Mouse (Mus musculus) megakaryocyte, embryonic 14.5 days (primary cell): ENCODE results near the gene Mpped2.

ENCODE experiments used
- FLI1 ChIP-seq: IDR thresholded peaks from 2 replicates; pipeline ENCODE4 v1.6.1; 2012; ENCODE audit warnings: low read length, inconsistent platforms, mixed read lengths
- GATA1 ChIP-seq: IDR thresholded peaks from 3 replicates; pipeline ENCODE4 v1.6.1; 2012; ENCODE audit warnings: mixed read lengths, low read length, inconsistent platforms, borderline replicate concordance

- TF ChIP-seq GATA1 (no peak), FLI1 (no peak)
These were observed 26.4 kb downstream of the Mpped2 start for GRCm38 (mm10) chr2:106719434-106719833.
